ENCODE assay signal across 8 mouse cellular contexts in genomic region chr10:30629513-30629912, GRCm38 (mm10). TPM values are rescaled to one million over a fixed set of nuclear protein-coding genes. Genes with fewer than 3 reads are reported as not detected.
DNase-seq lines count a peak whose midpoint lies in the region; ATAC-seq and TF ChIP-seq lines count a peak whose summit lies in the region.

Hint3 (minus strand) TSS chr10:30629632.

- TF ChIP-seq POLR2A in liver, adult 2 months (IDR thresholded peaks at IDR 0.05; ENCODE audit: extremely low read depth, insufficient read depth, low read length), result no peak

- no peak within 1 kb of the TSS for H3K9ac ChIP-seq in liver, adult 2 months (ENCODE audit: low read depth, low read length)
- no peak within 1 kb of the TSS for H3K9ac ChIP-seq in embryonic facial prominence, embryonic 14.5 days (ENCODE audit: low read depth, low read length)
- no peak within 1 kb of the TSS for H3K9ac ChIP-seq in heart, postnatal 0 days (replicated peaks; ENCODE audit: low read depth, low read length)
- no peak within 1 kb of the TSS for H3K9ac ChIP-seq in stomach, postnatal 0 days (ENCODE audit: low read length)

- no peak within 1 kb of the TSS for H3K27ac ChIP-seq in liver, adult 2 months (replicated peaks; ENCODE audit: insufficient read depth, low read depth, low read length)
- no peak within 1 kb of the TSS for H3K27ac ChIP-seq in embryonic facial prominence, embryonic 14.5 days (replicated peaks; ENCODE audit: low read depth, low read length)
- H3K27ac ChIP-seq in heart, postnatal 0 days (ENCODE audit: low read depth), result no peak within 1 kb of the TSS
- no peak within 1 kb of the TSS for H3K27ac ChIP-seq in limb, embryonic 10.5 days
- no peak within 1 kb of the TSS for H3K27ac ChIP-seq in stomach, postnatal 0 days (replicated peaks)

- no peak for ATAC-seq in embryonic facial prominence, embryonic 14.5 days (ENCODE audit: low read depth)
- no peak for ATAC-seq in heart, postnatal 0 days (ENCODE audit: insufficient read depth, low read depth)
- ATAC-seq in stomach, postnatal 0 days (ENCODE audit: low FRiP score, low TSS enrichment), result no peak

- DNase-seq in liver, adult 2 months (ENCODE audit: extremely low read depth, low read depth, low spot score), result no peak
- no peak for DNase-seq in liver
- no peak for DNase-seq in embryonic facial prominence, embryonic 14.5 days (ENCODE audit: low spot score)
- DNase-seq in heart, postnatal 0 days (ENCODE audit: low spot score), result no peak
- DNase-seq in limb, embryonic 10.5 days (ENCODE audit: low spot score), result no peak
- no peak for DNase-seq in stomach, postnatal 0 days (ENCODE audit: low spot score)
- DNase-seq in cerebellum, adult 9-10 months, result no peak
- no peak for DNase-seq in right cerebral cortex, postnatal 10 days (ENCODE audit: low spot score in 2 of 2)

- no peaks in the 10 kb centered on the region for H3K27me3 ChIP-seq in liver, adult 2 months (ENCODE audit: control insufficient read depth, insufficient read depth, low read length)
- no peaks in the 10 kb centered on the region for H3K27me3 ChIP-seq in embryonic facial prominence, embryonic 14.5 days (replicated peaks; ENCODE audit: control insufficient read depth, insufficient read depth, low read length)
- no peaks in the 10 kb centered on the region for H3K27me3 ChIP-seq in heart, postnatal 0 days (ENCODE audit: control insufficient read depth, insufficient read depth, low read length)
- no peaks in the 10 kb centered on the region for H3K27me3 ChIP-seq in limb, embryonic 10.5 days (ENCODE audit: low read depth, poor library complexity, severe bottlenecking)
- H3K27me3 ChIP-seq in stomach, postnatal 0 days (ENCODE audit: control insufficient read depth, insufficient read depth, low read length), result no peaks in the 10 kb centered on the region

- no peaks in the 10 kb centered on the region for H3K79me2 ChIP-seq in liver, adult 2 months (ENCODE audit: control insufficient read depth, insufficient read depth, low read length)

- no peak for TF ChIP-seq CTCF in liver, adult 2 months (IDR thresholded peaks at IDR 0.05; ENCODE audit: low read depth, low read length)
- TF ChIP-seq CTCF in heart, postnatal 0 days (IDR thresholded peaks at IDR 0.05; ENCODE audit: low read depth), result no peak
- TF ChIP-seq CTCF in stomach, postnatal 0 days (IDR thresholded peaks at IDR 0.05; ENCODE audit: low read depth), result no peak

- no peak within 1 kb of the TSS for H3K4me3 ChIP-seq in liver, adult 2 months (ENCODE audit: insufficient read depth, low read depth, low read length)
- H3K4me3 ChIP-seq in embryonic facial prominence, embryonic 14.5 days (ENCODE audit: low read depth, low read length), result no peak within 1 kb of the TSS
- no peak within 1 kb of the TSS for H3K4me3 ChIP-seq in heart, postnatal 0 days (ENCODE audit: low read depth, low read length)
- no peak within 1 kb of the TSS for H3K4me3 ChIP-seq in limb, embryonic 10.5 days
- no peak within 1 kb of the TSS for H3K4me3 ChIP-seq in stomach, postnatal 0 days (ENCODE audit: low read depth, low read length)

- no peak within 1 kb of the TSS for H3K4me2 ChIP-seq in embryonic facial prominence, embryonic 14.5 days (ENCODE audit: low read depth, low read length)
- H3K4me2 ChIP-seq in heart, postnatal 0 days (ENCODE audit: low read depth, low read length), result no peak within 1 kb of the TSS
- no peak within 1 kb of the TSS for H3K4me2 ChIP-seq in stomach, postnatal 0 days (replicated peaks; ENCODE audit: low read depth)

- WGBS in liver, adult 2 months, result 87% methylated on average over 3 of the region's 3 CpGs
- WGBS in embryonic facial prominence, embryonic 14.5 days, result 89% methylated on average over 3 of the region's 3 CpGs
- 78% methylated on average over 3 of the region's 3 CpGs for WGBS in heart, postnatal 0 days
- 93% methylated on average over 3 of the region's 3 CpGs for WGBS in limb, embryonic 10.5 days
- 73% methylated on average over 3 of the region's 3 CpGs for WGBS in stomach, postnatal 0 days

- H3K9me3 ChIP-seq in embryonic facial prominence, embryonic 14.5 days (ENCODE audit: control insufficient read depth, low read length), result no peaks in the 10 kb centered on the region
- no peaks in the 10 kb centered on the region for H3K9me3 ChIP-seq in heart, postnatal 0 days (replicated peaks; ENCODE audit: control insufficient read depth, low read length)
- H3K9me3 ChIP-seq in limb, embryonic 10.5 days (replicated peaks), result no peaks in the 10 kb centered on the region
- H3K9me3 ChIP-seq in stomach, postnatal 0 days (ENCODE audit: control insufficient read depth, low read length), result no peaks in the 10 kb centered on the region

- no peak for TF ChIP-seq EP300 in heart, postnatal 0 days (IDR thresholded peaks at IDR 0.05; ENCODE audit: low read depth)
- TF ChIP-seq EP300 in stomach, postnatal 0 days (optimal IDR thresholded peaks at IDR 0.05), result no peak

- H3K36me3 ChIP-seq in liver, adult 2 months (ENCODE audit: control insufficient read depth, insufficient read depth, low read length), result no peaks in the 10 kb centered on the region
- H3K36me3 ChIP-seq in embryonic facial prominence, embryonic 14.5 days (ENCODE audit: control insufficient read depth, insufficient read depth, low read length), result no peaks in the 10 kb centered on the region
- no peaks in the 10 kb centered on the region for H3K36me3 ChIP-seq in heart, postnatal 0 days (replicated peaks; ENCODE audit: control insufficient read depth, insufficient read depth, low read length)
- no peaks in the 10 kb centered on the region for H3K36me3 ChIP-seq in limb, embryonic 10.5 days
- no peaks in the 10 kb centered on the region for H3K36me3 ChIP-seq in stomach, postnatal 0 days (ENCODE audit: control insufficient read depth, insufficient read depth, low read length)

- H3K4me1 ChIP-seq in liver, adult 2 months (ENCODE audit: control insufficient read depth, insufficient read depth, low read length), result no peaks in the 10 kb centered on the region
- no peaks in the 10 kb centered on the region for H3K4me1 ChIP-seq in embryonic facial prominence, embryonic 14.5 days (ENCODE audit: control insufficient read depth, insufficient read depth, low read length)
- H3K4me1 ChIP-seq in heart, postnatal 0 days (ENCODE audit: control insufficient read depth, insufficient read depth), result no peaks in the 10 kb centered on the region
- no peaks in the 10 kb centered on the region for H3K4me1 ChIP-seq in limb, embryonic 10.5 days
- no peaks in the 10 kb centered on the region for H3K4me1 ChIP-seq in stomach, postnatal 0 days (replicated peaks; ENCODE audit: control insufficient read depth, insufficient read depth)

RNA-seq across cellular contexts. Expression of gene Hint3, which starts in this region (rescaled TPM):
- total RNA-seq in liver, adult 2 months (2014; rRNA removed), result 54.7 and 57.2 TPM in 2 replicates
- polyA plus RNA-seq in liver, adult 2 months (2012; rRNA removed), result 16.4 and 18.0 TPM in 2 replicates
- polyA plus RNA-seq in embryonic facial prominence, embryonic 14.5 days (2014; fragmentation: Nextera tagmentation; extraction: Ambion mirVana), result 22.8 and 23.0 TPM in 2 replicates
- total RNA-seq in heart, postnatal 0 days (2014; rRNA removed; ENCODE audit: low replicate concordance), result 20.5 and 33.4 TPM in 2 replicates
- 75.0 and 85.1 TPM in 2 replicates for polyA plus RNA-seq in heart, postnatal 0 days (2015; fragmentation: Nextera tagmentation; extraction: Ambion mirVana)
- 14.6 and 15.2 TPM in 2 replicates for polyA plus RNA-seq in limb, embryonic 10.5 days (2016; fragmentation: Nextera tagmentation; extraction: Ambion mirVana)
- polyA plus RNA-seq in stomach, postnatal 0 days (2015; fragmentation: Nextera tagmentation; extraction: Ambion mirVana), result 60.9 and 67.4 TPM in 2 replicates
